Comparison of ENCODE assay signal across 16 mouse cellular contexts in genomic region chr13:83068588-83068987, GRCm38 (mm10).
"Had no signal": no experiment of that assay in that cellular context is flagged by ENCODE, and none has a peak within 500 bp of the region (broad histone marks: within the 10 kb centered on the region; RNA-seq: fewer than 3 reads in every experiment).

No protein-coding gene starts in this region.

- H3K27ac ChIP-seq: kidney, postnatal 0 days; limb, embryonic 15.5 days; liver, embryonic 13.5 days; midbrain, embryonic 12.5 days; neural tube, embryonic 13.5 days; stomach, postnatal 0 days had no signal

- H3K9ac ChIP-seq: limb, embryonic 15.5 days; liver, embryonic 13.5 days; liver, postnatal 0 days; midbrain, embryonic 12.5 days; neural tube, embryonic 13.5 days had no signal

- H3K4me2 ChIP-seq: limb, embryonic 15.5 days; liver, embryonic 13.5 days; midbrain, embryonic 12.5 days; neural tube, embryonic 13.5 days had no signal

- ATAC-seq: liver, postnatal 0 days; midbrain, embryonic 16.5 days had no signal

- H3K27me3 ChIP-seq: limb, embryonic 15.5 days; liver, embryonic 13.5 days; midbrain, embryonic 12.5 days; neural tube, embryonic 13.5 days had no signal

- H3K4me1 ChIP-seq: limb, embryonic 15.5 days; liver, embryonic 13.5 days; midbrain, embryonic 12.5 days; neural tube, embryonic 13.5 days had no signal

- H3K9me3 ChIP-seq: limb, embryonic 15.5 days; liver, embryonic 13.5 days; midbrain, embryonic 12.5 days; neural tube, embryonic 13.5 days had no signal

- H3K4me3 ChIP-seq: left cerebral cortex, adult 2 months; limb, embryonic 15.5 days; liver, embryonic 13.5 days; midbrain, embryonic 12.5 days; neural tube, embryonic 13.5 days had no signal

- H3K36me3 ChIP-seq: limb, embryonic 15.5 days; liver, embryonic 13.5 days; midbrain, embryonic 12.5 days; neural tube, embryonic 13.5 days had no signal

- DNase-seq: kidney, adult 8-10 months; kidney, postnatal 36 days; liver, embryonic 13.5 days; liver, postnatal 0 days; lung, postnatal 36 days; retina, postnatal 1 day; right cerebral cortex, postnatal 4 days; spleen, adult 18-20 months; thymus, postnatal 4 days had no signal
